Mouse (Mus musculus) liver, embryonic 16.5 days (tissue): ENCODE data around the gene Zmynd19. TPM values are rescaled to one million over a fixed set of nuclear protein-coding genes. Genes with fewer than 3 reads are reported as not detected.
"Not testable (repeated sequence)": the region's sequence is repeated elsewhere in the genome, so short reads cannot be mapped to it uniquely, and the experiment has no call there.

Experiments used
- ATAC-seq: fragments of 200-750 bp; cut with Nextera tagmentation; 2 replicates; pipeline ENCODE4 v1.8.0; 2017; ENCODE audit warnings: low read depth, mild to moderate bottlenecking, moderate number of reproducible peaks, moderate library complexity
- H3K27ac ChIP-seq: fragments of 300-500 bp; sonication (generic); 2 replicates; pipeline ENCODE4 v1.5.1; 2014; ENCODE audit warnings: mild to moderate bottlenecking, low read length
- H3K27me3 ChIP-seq: fragments of 300-500 bp; sonication (generic); 2 replicates; pipeline ENCODE4 v1.6.1; 2014; ENCODE audit warnings: low read depth, low read length, mixed read lengths; ENCODE audit not compliant: control insufficient read depth, insufficient read depth
- H3K36me3 ChIP-seq: fragments of 300-500 bp; sonication (generic); 2 replicates; pipeline ENCODE4 v1.6.1; 2014; ENCODE audit warnings: mild to moderate bottlenecking; ENCODE audit not compliant: control insufficient read depth, insufficient read depth
- H3K4me1 ChIP-seq: fragments of 300-500 bp; sonication (generic); 2 replicates; pipeline ENCODE4 v1.6.1; 2014; ENCODE audit warnings: low read depth, low read length, mixed read lengths; ENCODE audit not compliant: control insufficient read depth
- H3K4me2 ChIP-seq: fragments of 300-500 bp; sonication (generic); 2 replicates; pipeline ENCODE4 v1.6.1; 2014; ENCODE audit warnings: low read depth, low read length, mixed read lengths
- H3K4me3 ChIP-seq: fragments of 300-500 bp; sonication (generic); 2 replicates; pipeline ENCODE4 v1.5.1; 2014; ENCODE audit warnings: low read depth, mild to moderate bottlenecking, low read length
- H3K9ac ChIP-seq: fragments of 300-500 bp; sonication (generic); 2 replicates; pipeline ENCODE4 v1.6.1; 2014; ENCODE audit warnings: low read depth, low read length
- H3K9me3 ChIP-seq: fragments of 300-500 bp; sonication (generic); replicated peaks from 2 replicates; pipeline ENCODE4 v1.6.1; 2016; ENCODE audit warnings: low read length; ENCODE audit not compliant: control insufficient read depth
- WGBS: fragments of 180-500 bp; shearing (Covaris S2); extraction: QIAGEN DNeasy Blood & Tissue Kit; methylation state at CpG from one replicate; pipeline ENCODE4 v1.1.7; 2014; ENCODE audit not compliant: insufficient replicate concordance; 5-methylcytosine and 5-hydroxymethylcytosine counted together
- polyA plus RNA-seq: library from polyadenylated mRNA; unstranded; fragments of >200 nt; fragmentation: Nextera tagmentation; extraction: Ambion mirVana; gene quantifications from 2 replicates; pipeline ENCODE4 v1.2.1, GENCODE M21; 2015

The Zmynd19 gene
- polyA plus RNA-seq, 1 experiment from 2014 or later: 1.7 TPM

GRCm38 (mm10) chr2:24962304-24963000 lies 12.9 kb downstream of the Zmynd19 start, which contains the start of gene Dph7:
Gene Dph7, plus strand, starts transcription at chr2:24962400.
- Histone ChIP-seq H3K27ac (peak within 1 kb of the TSS; percentile 39; the same call in 1 of the 2 replicates), H3K27me3 (no peaks in the 10 kb centered on the region), H3K4me1 (peaks cover 9% of the 10 kb centered on the region), H3K36me3 (peaks cover 30% of the 10 kb centered on the region), H3K4me3 (peak within 1 kb of the TSS; percentile 83), H3K9me3 (no peaks in the 10 kb centered on the region), H3K4me2 (peak within 1 kb of the TSS; percentile 79), H3K9ac (peak within 1 kb of the TSS; percentile 83)
- under 1% methylated on average over 28 of the region's 28 CpGs for WGBS
- ATAC-seq: peak; percentile 86

GRCm38 (mm10) chr2:24970386-24970785 lies 20.8 kb downstream of the Zmynd19 start:
- Histone ChIP-seq H3K27me3 (no peaks in the 10 kb centered on the region), H3K27ac (no peak overlapping the region), H3K36me3 (peaks cover 20% of the 10 kb centered on the region), H3K4me1 (peaks cover 10% of the 10 kb centered on the region), H3K4me2 (no peak overlapping the region), H3K4me3 (no peak overlapping the region), H3K9me3 (no peaks in the 10 kb centered on the region), H3K9ac (no peak overlapping the region)
- ATAC-seq: no peak
- 62% methylated on average over 4 of the region's 4 CpGs for WGBS

- Histone ChIP-seq H3K9ac (peak overlapping the region; percentile 84), H3K27ac (peak overlapping the region; percentile 86), H3K4me3 (peak overlapping the region; percentile 90), H3K4me2 (peak overlapping the region; percentile 82), H3K4me1 (peaks cover 32% of the 10 kb centered on the region)
- under 1% methylated on average over 17 of the region's 17 CpGs for WGBS
- not testable (repeated sequence) for H3K9me3 ChIP-seq, H3K27me3 ChIP-seq, ATAC-seq, H3K36me3 ChIP-seq
Measured at GRCm38 (mm10) chr2:24974452-24974851, 24.9 kb downstream of the Zmynd19 start.

GRCm38 (mm10) chr2:24974906-24975703 lies 25.5 kb downstream of the Zmynd19 start, which contains the start of gene Mrpl41:
Gene Mrpl41, minus strand, starts transcription at chr2:24975098.
- WGBS: under 1% methylated on average over 64 of the region's 64 CpGs
- Histone ChIP-seq H3K4me2 (peak within 1 kb of the TSS; percentile 100), H3K27me3 (no peaks in the 10 kb centered on the region), H3K9ac (peak within 1 kb of the TSS; percentile 84), H3K4me1 (peaks cover 32% of the 10 kb centered on the region), H3K9me3 (no peaks in the 10 kb centered on the region), H3K27ac (peak within 1 kb of the TSS; percentile 91), H3K4me3 (peak within 1 kb of the TSS; percentile 90), H3K36me3 (peaks cover 7% of the 10 kb centered on the region)
- ATAC-seq: peak; percentile 97

GRCm38 (mm10) chr2:24975704-24976297 lies 26.2 kb downstream of the Zmynd19 start, which contains the start of gene Pnpla7:
Gene Pnpla7, plus strand, starts transcription at chr2:24976033.
- Histone ChIP-seq H3K9ac (peak within 1 kb of the TSS; percentile 84), H3K9me3 (no peaks in the 10 kb centered on the region), H3K27me3 (no peaks in the 10 kb centered on the region), H3K4me3 (peak within 1 kb of the TSS; percentile 90), H3K36me3 (peaks cover 9% of the 10 kb centered on the region), H3K4me2 (peak within 1 kb of the TSS; percentile 100), H3K27ac (peak within 1 kb of the TSS; percentile 91), H3K4me1 (peaks cover 32% of the 10 kb centered on the region)
- peak; percentile 62 for ATAC-seq
- WGBS: under 1% methylated on average over 16 of the region's 16 CpGs

GRCm38 (mm10) chr2:24976960-24977359 lies 27.4 kb downstream of the Zmynd19 start:
- peak; percentile 44 for ATAC-seq
- Histone ChIP-seq H3K4me1 (peaks cover 32% of the 10 kb centered on the region), H3K9me3 (no peaks in the 10 kb centered on the region), H3K27ac (peak overlapping the region; percentile 91), H3K4me2 (peak overlapping the region; percentile 100), H3K9ac (peak overlapping the region; percentile 84), H3K36me3 (peaks cover 12% of the 10 kb centered on the region), H3K27me3 (no peaks in the 10 kb centered on the region), H3K4me3 (peak overlapping the region; percentile 90)
- WGBS: 27% methylated on average over 5 of the region's 5 CpGs

GRCm38 (mm10) chr2:24987762-24988161 lies 38.2 kb downstream of the Zmynd19 start:
- Histone ChIP-seq H3K27ac (no peak overlapping the region), H3K9me3 (no peaks in the 10 kb centered on the region), H3K36me3 (peaks cover 10% of the 10 kb centered on the region), H3K9ac (no peak overlapping the region), H3K4me3 (no peak overlapping the region), H3K4me2 (no peak overlapping the region), H3K4me1 (no peaks in the 10 kb centered on the region), H3K27me3 (no peaks in the 10 kb centered on the region)
- WGBS: 61% methylated on average over 2 of the region's 2 CpGs
- ATAC-seq: no peak

- H3K27ac ChIP-seq: no peak overlapping the region
- no peaks in the 10 kb centered on the region for H3K4me1 ChIP-seq
- no peak overlapping the region for H3K9ac ChIP-seq
- H3K4me2 ChIP-seq: no peak overlapping the region
- no peaks in the 10 kb centered on the region for H3K27me3 ChIP-seq
- no peak for ATAC-seq
- H3K9me3 ChIP-seq: no peaks in the 10 kb centered on the region
- peaks cover 6% of the 10 kb centered on the region for H3K36me3 ChIP-seq
- no peak overlapping the region for H3K4me3 ChIP-seq
- 91% methylated on average over 6 of the region's 6 CpGs for WGBS
Measured at GRCm38 (mm10) chr2:24995332-24995731, 45.7 kb downstream of the Zmynd19 start.
